Mouse (Mus musculus) liver (tissue): Measurements from ENCODE around the gene Rbm3.

Experiments used
- DNase-seq: peaks from one replicate; pipeline ENCODE4 v3.0.0-alpha.2; 2020; ENCODE audit warnings: mixed read lengths

The Rbm3 gene

DNA sequence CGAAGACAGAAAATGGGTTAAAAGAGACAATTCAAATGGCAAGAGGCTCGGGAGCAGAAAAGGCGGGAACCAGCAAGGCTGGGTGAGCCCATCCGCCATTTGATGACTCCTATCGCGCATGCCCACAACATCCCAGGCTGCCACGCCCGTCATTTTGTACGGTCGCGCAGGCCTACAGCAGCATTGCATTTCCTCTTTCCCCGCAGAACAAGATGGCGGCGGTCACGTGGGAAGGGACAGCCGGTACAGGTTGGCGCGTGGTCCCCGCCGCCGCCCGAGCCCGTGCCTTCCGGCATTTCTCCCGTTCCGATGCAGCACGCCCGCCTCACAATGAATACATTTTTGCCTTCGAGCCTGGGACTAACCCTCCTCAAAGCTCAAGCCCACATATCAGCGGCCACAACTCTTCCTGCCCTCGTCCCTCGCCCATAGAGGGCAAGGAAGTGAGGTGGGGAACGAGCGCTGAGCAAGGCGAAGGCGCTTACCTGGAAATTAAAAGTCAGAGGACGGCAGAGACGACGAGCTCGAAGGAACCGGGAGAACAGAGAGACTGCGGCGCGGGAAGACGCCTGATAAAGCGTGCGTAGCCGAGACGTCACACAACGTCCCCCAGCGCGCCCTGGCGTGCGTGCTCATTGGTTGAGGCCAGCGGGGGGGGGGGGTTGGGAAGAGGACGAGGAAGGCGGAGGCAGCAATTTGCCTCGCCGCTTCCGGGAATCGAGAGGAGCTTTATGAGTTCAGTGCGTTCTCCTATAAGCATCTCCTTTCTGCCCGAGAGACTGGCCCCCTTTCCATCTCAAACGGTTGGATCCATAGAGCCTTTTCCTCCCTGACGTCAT lies at the start of gene Rbm3:
Gene Rbm3, minus strand, starts transcription at position 728 of the 839 bp plus-strand sequence.
- DNase-seq = peak; percentile 91

DNA sequence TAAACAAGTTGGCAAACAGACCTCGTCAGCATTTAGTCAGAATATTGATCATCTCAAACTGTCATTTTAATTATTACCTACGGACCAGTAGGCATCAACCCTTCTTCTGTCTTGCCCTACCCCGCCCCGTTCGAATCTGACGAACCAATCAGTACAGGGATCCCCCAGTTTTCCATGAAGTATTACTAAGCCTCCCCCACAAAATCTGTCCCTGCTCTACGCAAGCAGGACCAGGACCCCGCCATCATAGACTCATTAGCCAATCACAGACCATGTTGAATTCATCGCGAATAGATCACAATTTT lies 47.7 kb upstream of the Rbm3 start, which contains the start of gene Ebp:
Gene Ebp, minus strand, starts transcription at position 94 of the 305 bp plus-strand sequence.
- peak; percentile 6 for DNase-seq

DNA sequence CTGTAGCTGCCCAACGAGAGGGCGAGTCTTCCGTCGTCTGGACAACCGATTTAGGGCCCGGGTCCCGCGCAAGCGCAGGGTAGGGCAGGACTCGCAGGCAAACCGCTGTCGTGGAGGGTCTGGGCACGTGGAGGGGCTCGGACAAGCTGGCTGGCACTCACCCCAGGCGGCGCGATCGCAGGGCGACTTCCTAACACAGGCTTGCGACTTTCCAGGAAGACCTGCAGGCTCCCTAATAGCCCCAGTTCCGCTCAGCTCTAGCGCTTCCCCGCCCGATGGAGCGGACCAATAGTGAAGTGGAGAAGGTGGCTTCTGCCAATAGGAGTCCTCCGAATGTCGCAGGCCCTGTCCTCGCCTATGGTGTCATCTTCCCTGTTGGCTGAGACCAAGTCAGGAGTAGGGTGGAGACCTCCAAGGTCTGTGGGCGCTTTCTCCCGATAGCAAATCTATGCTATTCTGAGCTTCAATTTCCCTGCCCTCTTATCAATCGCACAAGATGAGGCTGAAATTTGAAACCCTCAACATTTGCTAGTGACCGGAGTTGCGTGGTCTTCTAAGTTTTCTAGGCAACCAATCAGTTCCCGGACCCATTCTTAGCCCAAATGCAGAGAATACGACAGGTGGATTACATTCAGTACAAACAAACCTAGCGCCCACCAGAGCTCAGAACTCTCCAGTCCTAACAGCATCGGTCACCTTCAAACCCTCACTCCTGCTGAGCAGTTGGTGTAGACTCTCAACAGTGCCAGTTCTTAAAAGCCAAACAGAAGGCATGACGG lies 47.1 kb upstream of the Rbm3 start:
- peak; percentile 90 for DNase-seq

DNA sequence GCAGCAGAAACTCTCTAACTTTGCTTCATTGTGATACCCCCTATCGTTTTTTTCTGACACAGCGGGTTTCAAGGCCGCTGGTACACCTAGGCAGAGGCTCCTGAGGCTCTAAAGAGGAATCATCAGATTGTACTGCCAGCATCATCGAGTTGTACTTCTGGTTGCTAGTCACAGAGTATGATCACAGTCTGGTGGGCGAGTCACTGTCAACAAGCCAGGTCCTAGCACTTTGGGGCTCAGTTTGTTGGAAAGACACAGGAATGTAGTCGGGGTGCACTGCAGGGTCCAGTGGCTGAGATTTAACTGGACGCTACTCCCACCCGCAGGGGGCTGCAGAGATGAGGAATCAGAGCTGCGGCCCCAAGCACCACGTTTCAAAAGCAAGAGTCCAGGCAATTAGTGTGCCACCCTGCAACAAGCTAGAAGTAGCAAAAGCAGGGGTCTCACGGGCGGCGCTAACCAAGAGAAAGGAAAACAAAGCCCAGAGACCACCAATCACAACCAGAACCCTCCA lies 46.5 kb upstream of the Rbm3 start:
- DNase-seq = no peak

DNA sequence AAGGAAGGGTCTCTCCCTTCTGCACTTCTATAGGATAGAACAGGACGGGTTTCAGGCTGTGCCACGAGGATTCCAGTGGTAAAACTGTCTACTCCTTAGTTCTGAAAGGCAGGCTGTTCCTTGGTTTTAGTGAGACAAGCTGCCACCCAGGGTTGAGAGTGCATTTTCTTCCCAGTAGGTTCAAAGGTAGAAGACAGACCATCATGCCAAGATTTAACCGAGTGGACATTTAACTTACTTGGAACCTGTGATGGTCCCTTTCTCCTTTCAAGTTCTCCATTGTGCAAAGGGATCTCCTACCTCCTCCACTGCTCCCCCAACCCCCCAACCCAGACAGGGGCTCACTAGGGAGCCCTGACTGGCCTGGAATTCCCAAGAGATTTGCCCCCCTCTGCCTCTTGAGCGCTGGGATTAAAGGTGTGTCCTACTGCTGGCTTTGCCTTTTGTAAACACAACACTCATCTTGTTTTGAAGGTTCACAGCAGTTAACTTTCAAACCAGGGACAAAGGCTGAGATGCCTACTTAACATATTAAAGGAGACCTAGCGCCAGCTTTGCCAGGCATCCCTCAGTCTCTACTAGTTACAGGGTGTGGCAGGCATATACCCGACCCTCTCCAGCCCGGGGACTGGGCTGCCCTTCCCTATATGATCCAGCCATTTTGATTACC lies 37.3 kb upstream of the Rbm3 start:
- DNase-seq = no peak

DNA sequence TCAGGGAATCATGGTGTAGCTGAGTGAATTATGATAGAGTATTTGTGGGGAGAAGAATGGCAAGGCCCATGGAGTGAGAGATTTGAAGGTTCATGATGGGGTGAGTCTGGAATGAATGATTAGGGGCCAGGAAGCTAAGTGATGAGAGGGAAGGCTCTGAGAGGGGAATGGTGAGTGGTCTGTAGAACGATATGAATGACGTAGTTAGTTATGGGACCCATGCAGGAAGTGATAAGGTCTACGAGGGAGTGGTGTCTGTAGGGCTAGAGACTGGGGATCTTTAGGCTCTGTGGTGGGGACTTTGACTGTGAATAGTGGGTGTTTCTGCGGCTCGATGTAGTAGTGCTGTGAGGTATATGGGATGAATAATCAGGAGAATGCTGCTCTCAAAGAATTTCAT lies 34.0 kb upstream of the Rbm3 start:
- DNase-seq = no peak

DNA sequence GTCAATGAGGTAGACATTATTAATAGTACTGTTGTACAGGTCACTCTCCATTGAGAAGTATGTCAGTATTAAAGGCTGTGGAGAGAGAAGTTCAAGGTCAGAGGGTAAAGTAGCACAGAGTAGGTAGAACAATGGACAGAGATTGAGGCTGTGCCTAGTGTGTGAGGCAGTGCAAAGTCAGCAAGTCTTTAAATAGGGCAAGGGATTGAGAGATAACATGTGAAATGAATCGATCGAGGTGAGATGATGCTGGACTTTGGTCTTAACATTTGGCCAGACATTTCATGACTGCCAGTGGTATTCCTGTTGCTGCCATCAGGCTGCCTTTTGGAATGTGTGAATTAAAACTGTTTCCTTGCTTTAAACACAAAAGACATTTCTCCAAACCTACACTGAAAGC lies 33.2 kb upstream of the Rbm3 start:
- no peak for DNase-seq

DNA sequence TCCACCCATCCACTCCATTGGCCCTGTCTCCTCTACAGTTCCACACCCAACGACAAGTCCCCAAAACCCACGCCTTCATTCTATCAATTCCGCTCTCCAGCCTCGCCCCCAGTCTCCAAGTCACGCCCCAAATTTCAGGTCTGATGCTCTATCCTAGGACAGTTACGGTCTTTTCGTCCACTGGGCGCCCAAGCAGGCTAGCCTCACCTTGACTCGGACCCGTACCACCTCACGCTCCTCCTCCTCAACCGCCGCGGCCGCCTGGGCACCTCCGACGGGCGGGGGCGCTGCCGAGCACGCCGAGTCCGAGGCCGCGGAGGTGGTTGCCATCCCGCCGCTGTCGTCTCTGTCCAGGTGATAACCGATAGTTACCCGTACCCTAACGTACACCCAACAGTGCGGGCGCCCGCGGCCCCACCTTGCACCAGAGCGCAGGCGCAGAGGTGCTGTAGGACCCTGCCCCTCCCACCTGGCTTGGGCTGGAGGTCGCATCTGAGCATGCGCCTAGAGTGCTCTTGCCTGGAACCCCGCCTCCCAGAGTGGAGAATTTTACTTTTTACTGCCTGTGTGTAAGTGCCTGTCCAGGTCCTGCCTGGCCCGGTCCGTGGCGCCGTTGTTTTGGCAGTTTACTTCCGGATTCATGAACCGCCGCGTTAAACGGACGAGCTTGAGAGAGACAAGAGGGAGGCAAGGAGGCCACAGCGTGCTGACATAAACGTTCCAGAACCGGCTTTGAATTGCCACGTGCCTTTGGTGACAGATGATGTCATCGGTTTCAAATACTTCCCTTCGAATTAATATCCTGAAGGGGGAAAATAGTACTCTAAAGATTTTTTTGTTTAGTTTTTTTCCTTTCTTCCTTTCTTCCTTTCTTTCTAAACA lies 30.1 kb upstream of the Rbm3 start, which contains the start of gene Tbc1d25:
Gene Tbc1d25, minus strand, starts transcription at position 678 of the 882 bp plus-strand sequence.
- DNase-seq = peak; percentile 92

DNA sequence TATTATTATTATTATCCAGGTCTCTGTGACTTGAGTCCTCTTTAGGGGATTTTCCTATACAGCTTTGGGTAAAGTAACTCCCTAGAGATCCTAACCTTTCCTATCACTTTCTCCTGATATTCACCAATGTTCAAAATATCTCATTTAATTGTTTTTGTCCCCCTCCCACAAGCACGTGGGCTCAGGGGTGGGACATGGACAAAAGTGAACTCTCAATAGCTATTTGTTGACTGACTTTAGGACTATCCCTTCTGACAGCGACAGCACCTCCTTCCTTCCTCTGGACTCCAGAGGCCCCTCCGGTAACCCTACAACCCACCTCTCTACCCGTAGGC lies 29.5 kb upstream of the Rbm3 start:
- no peak for DNase-seq

DNA sequence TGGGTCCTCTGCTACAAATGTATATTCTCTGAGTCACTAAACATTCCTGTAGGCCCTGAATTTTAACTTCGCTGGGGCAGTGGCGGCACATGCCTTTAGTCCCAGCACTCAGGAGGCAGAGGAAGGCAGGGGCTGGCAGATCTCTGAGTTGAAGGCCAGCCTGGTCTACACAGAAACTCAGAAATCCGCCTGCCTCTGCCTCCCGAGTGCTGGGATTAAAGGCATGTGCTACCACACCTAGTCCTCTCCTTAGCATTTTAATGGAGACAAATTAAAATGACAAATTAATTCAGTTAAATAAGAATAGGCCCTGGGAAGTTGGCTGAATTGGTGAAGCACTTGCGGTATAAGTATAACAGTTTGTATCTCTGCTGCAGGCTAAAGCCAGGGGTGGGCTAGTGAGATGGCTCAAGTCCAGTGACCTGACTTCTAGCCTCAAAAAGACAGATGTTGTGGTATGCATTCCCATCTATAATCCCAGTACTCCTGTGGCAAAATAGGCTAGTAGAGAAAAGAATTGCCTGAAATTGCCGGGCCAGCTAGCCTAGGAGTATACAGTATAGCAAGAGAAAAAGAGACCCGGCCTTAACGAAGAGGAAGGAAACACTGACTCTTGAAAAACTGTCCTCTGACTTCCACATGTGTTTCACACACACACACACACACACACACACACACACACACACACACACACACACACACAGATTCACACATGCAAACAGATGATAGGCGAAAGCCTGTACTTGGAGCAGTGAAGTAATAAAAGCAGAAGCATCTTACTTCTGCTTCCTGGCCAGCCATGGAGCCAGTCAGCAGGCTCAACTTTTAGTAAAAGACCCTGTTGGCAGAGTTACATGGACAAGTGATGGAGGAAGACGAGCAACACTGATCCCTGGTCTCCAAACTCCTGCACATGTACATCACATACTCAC lies 22.3 kb upstream of the Rbm3 start:
- no peak for DNase-seq

DNA sequence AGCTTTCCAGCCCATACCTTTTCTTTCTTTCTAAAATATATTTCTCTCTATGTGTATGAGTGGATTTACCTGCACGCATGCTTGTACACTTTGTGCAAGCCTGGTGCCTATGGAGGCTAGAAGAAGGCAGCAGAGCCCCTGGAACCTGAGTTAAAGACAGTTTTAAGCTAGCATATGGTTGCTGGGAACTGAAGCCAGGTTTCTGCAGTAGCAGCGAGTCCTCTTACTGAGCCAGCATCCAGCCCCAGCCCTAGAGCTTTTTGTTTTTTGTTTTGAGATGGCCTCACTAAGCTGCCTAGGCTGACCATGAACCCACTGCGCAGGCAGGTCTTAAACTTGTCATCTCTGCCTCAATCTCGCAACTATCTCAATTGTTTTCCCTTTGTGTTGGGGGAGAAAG lies 18.8 kb upstream of the Rbm3 start:
- DNase-seq = no peak

DNA sequence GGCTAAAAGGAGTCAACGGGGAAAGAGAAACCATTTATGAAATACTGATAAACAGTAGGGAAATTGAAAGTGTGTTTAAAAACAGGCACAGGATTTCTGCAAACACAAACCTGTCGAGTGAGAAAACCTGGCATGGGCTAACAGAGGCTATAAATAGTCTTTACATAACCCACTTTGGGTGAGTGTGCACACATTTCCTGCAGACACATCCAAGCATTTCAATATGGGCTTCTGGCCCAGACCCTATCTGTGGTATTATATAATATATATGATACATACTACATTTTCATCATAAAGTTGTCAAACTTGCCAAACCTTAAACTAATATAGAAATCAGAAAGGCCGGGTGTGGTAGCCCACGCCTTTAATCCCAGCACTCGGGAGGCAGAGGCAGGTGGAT lies 17.4 kb upstream of the Rbm3 start:
- DNase-seq = no peak

DNA sequence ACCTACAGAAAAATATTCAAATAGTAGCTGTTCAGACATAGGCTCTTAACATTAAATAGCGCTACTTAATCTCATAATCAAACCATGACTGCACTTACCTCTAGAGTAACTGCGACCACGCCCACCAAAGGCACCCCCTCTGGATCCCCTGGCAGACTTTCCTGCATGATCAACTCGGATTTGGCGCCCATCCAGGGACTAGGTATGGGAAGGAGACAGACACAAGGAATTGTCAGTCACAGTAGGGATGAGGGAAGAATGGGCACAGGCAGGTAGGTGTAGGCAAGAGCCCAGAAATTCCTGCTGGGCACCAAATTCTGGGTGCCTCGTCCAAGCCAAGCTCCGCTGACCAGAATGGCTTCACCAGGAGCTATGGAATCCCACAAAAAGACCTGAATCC lies 1.9 kb downstream of the Rbm3 start:
- no peak for DNase-seq

DNA sequence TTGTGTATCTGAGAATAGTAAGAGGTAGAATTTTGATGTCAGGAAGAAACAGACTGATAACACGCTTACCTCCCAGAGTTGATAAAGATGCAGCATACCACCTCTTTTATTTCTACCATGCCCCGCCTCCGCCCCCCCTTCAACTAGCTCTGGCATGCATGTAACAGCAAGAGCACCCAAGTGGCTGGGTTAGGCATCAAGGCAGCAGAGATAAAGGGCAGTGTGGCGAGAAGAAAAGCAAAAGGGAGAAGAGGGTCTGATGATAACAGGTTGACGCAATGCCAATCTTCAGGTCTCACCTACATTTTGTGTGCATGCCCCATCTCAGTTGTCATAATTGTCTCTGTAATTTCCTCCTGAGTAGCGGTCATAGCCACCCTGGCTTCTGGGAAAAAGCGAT lies 2.7 kb downstream of the Rbm3 start:
- DNase-seq = peak; percentile 22

DNA sequence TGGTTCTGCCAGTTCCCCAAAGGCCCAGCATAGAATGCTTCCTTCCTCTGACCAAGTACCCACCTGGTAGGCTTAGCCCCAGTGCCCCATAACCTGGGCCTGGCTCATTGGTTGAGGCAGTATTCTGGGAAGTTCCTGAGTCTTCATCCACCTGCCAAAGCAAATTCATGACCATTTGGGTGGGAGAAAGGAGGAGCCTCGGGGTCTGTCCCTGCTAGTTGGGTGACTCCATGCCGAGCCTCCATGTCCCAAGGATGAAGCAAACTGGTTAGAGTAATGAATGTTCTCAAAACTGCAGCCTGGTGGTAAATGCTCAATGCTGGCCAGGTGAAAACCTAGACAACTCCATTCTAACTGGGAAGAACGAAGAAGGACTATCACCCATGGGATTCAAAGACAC lies 4.6 kb downstream of the Rbm3 start:
- DNase-seq = no peak

DNA sequence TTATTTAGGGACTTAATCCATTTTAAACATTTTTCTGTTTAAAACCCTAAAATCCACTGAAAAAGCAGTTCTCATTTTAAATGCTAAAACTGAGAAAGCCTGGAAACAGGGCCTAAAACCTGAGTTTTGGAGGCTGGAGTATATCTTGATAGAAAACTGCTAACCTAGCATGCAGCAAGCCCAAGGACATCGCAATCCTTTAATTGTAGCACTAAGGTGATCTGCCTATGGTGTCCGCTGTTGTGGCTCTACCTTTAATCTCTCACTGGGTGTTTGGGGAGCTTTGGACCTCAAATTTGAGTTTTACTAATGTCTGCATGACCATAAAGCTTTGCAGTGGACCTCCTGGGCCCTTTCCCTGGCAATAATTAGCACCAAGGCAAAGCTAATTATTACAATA lies 5.2 kb downstream of the Rbm3 start:
- DNase-seq = no peak

DNA sequence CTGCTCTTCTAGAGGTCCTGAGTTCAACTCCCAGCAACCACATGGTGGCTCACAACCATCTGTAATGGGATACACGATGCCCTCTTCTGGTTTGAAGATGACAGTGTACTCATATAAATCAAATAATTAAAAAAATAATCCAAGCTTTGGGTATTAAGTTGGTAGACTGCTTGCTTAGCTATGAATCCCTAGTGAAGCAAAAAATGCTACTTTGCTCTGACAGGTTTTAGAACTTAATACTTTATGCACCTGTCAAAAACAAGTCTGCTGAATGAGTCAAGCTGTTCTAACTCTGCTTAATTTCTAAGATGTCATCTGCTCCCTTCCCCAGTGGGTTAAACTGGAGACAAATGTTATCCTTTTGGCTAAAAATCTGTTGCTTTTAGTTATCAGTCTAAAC lies 6.2 kb downstream of the Rbm3 start:
- DNase-seq = no peak

DNA sequence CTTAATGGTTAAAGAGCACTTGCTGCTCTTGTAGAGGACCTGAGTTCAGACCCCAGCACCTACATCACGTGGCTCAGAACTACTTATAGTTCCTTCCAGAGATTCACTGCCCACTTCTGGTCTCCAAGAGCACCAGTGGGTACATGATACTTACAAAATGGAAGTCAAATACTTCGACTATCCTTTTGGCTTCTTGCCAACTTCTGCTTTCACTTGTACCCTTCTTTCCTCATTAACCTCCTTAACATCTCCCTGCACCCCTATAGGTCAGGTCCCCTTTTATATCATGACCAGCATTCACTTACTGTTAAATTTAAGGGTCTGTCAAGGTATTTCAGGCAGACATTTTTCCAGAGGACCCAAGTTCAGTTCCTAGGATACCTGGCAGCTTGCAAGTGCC lies 9.8 kb downstream of the Rbm3 start:
- DNase-seq = no peak

DNA sequence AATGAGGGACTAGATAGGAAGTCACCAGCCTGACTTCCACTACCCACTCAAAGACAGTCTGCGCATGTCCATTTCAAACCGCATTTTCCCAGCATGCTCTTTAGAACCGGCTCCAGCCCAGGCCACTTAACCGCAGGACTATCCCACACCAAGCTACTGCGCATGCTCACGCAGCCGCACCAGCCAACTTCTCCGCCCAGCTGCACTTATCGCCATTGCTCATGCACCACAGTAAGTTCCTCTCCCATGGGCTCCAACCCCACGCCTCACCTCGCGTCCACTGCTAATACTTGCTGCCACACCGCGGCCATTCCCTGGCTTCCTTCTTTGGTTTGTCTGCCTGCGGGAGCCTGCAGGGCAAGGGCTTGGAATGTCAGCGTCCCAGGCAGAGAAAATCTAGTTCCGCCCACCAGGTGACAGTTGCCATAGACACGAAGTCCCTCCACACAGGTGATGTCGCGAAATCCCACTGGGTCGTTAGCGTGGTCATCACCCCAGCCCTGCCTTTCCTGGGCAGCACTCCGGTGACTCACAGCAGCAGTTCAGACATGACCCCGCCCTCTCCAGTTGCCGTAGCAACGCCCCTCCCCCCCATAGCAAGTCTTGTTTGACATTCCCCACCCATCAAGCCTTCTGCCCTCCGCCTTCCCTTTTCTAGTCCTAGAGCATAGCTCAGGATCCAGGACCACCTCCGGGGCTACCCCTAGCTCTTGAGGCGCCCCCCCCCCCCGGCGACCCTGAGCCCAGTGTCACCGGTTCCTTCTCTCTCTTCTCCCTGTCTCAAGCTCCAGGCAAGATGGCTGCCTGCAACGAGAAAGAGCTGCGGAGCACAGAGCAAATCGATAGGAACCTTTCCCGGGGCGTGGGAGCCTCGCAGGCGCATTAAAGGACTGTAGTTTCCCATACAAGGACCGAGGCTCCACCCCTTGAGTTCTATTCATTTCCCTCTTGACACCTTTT lies 13.4 kb downstream of the Rbm3 start, which contains the start of gene Wdr13:
Gene Wdr13, minus strand, starts transcription at position 876 of the 960 bp plus-strand sequence.
- peak; percentile 93 for DNase-seq

DNA sequence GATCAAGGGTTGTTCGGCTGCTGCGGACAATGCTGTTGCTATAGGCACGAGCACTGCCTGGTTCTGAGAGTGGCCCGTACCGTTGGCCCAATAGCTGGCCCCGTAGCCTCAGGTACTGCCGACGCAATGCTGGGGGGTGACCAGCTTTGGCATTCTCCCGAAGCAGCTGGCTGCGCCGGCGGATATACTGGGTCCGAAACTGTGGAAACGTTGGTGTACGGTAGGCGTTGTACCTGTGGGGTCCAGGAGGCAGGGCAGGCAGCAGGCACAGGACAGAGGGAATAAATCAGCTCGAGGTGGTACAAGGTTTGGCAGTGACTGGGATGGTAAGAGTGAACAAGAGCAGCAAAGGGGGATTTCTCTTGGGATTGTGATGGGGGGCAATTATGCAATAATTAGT lies 14.3 kb downstream of the Rbm3 start:
- DNase-seq = no peak
